Mouse (Mus musculus) MEL (cell line): ENCODE results near the gene Myo15b. TPM values are rescaled to one million over a fixed set of nuclear protein-coding genes. Genes with fewer than 3 reads are reported as not detected.

Experiments used
- DNase-seq: peaks from one replicate; pipeline ENCODE4 v3.0.0; 2011; ENCODE audit warnings: low read depth, low spot score
- H3K27ac ChIP-seq: 2 replicates; pipeline ENCODE4 v1.5.1; 2012; ENCODE audit warnings: low read depth, mild to moderate bottlenecking, control low read depth, low read length, moderate library complexity; ENCODE audit not compliant: control insufficient read depth
- H3K27me3 ChIP-seq, 2 experiments: fragments of 150-350 bp in 1 of 2; sonication (generic) in 1 of 2; 2 replicates each; pipeline ENCODE4 v1.6.1; 2012; ENCODE audit warnings: low read length in 2 of 2, mild to moderate bottlenecking in 2 of 2, improper control_type of control experiment in 1 of 2, moderate library complexity in 1 of 2; ENCODE audit not compliant: insufficient read depth in 2 of 2, control insufficient read depth in 1 of 2
- H3K36me3 ChIP-seq, 2 experiments: 2 replicates each; pipeline ENCODE4 v1.6.1; 2012 to 2014; ENCODE audit warnings: low read length in 2 of 2, improper control_type of control experiment in 1 of 2, inconsistent platforms in 1 of 2, mild to moderate bottlenecking in 1 of 2; ENCODE audit not compliant: insufficient read depth in 2 of 2, control insufficient read depth in 1 of 2
- H3K4me1 ChIP-seq, 2 experiments: fragments of 150-350 bp in 1 of 2; sonication (generic) in 1 of 2; 2 replicates each; pipeline ENCODE4 v1.6.1; 2012; ENCODE audit warnings: low read length in 2 of 2, improper control_type of control experiment in 1 of 2, mild to moderate bottlenecking in 1 of 2; ENCODE audit not compliant: insufficient read depth in 2 of 2, control insufficient read depth in 1 of 2
- H3K4me3 ChIP-seq, 2 experiments: fragments of 150-350 bp in 1 of 2; sonication (generic) in 1 of 2; 2 replicates each; pipeline ENCODE4 v1.5.1; 2012; ENCODE audit warnings: low read depth in 2 of 2, low read length in 2 of 2, mild to moderate bottlenecking in 2 of 2, moderate library complexity in 2 of 2, control low read depth in 1 of 2, improper control_type of control experiment in 1 of 2; ENCODE audit not compliant: control insufficient read depth in 1 of 2, insufficient read depth in 1 of 2
- H3K79me2 ChIP-seq: 2 replicates; pipeline ENCODE4 v1.6.1; 2012; ENCODE audit warnings: mild to moderate bottlenecking, low read length, moderate library complexity; ENCODE audit not compliant: control insufficient read depth, poor library complexity, insufficient read depth
- H3K9ac ChIP-seq: 2 replicates; pipeline ENCODE4 v1.6.1; 2012; ENCODE audit warnings: low read depth, mild to moderate bottlenecking, control low read depth, low read length, moderate library complexity; ENCODE audit not compliant: control insufficient read depth, poor library complexity, severe bottlenecking
- H3K9me3 ChIP-seq: fragments of 150-350 bp; sonication (generic); replicated peaks from 2 replicates; pipeline ENCODE4 v1.6.1; 2012; ENCODE audit warnings: mild to moderate bottlenecking, low read length, improper control_type of control experiment, moderate library complexity; ENCODE audit not compliant: insufficient read depth
- BHLHE40 ChIP-seq: IDR thresholded peaks from 2 replicates; pipeline ENCODE4 v1.6.1; 2012; ENCODE audit warnings: low read depth, mild to moderate bottlenecking, inconsistent platforms, low read length, improper control_type of control experiment, borderline replicate concordance
- CHD1 ChIP-seq: IDR thresholded peaks from 2 replicates; pipeline ENCODE4 v1.6.1; 2012; ENCODE audit warnings: low read depth, mild to moderate bottlenecking, inconsistent platforms, low read length, improper control_type of control experiment
- CTCF ChIP-seq, 3 experiments: IDR thresholded peaks in 2 of 3; conservative IDR thresholded peaks in 1 of 3; 2 replicates each; pipeline ENCODE4 v1.5.1; 2011 to 2012; ENCODE audit warnings: low read length in 3 of 3, low read depth in 2 of 3, mild to moderate bottlenecking in 2 of 3, improper control_type of control experiment in 1 of 3, inconsistent platforms in 1 of 3, mixed read lengths in 1 of 3, moderate library complexity in 1 of 3; ENCODE audit not compliant: control insufficient read depth in 1 of 3, insufficient read depth in 1 of 3, poor library complexity in 1 of 3, severe bottlenecking in 1 of 3
- EP300 ChIP-seq, 2 experiments: IDR thresholded peaks; 2 replicates each; pipeline ENCODE4 v1.6.1; 2011; ENCODE audit warnings: improper control_type of control experiment in 2 of 2, low read length in 2 of 2, low read depth in 1 of 2, mild to moderate bottlenecking in 1 of 2
- ETS1 ChIP-seq: IDR thresholded peaks from 2 replicates; pipeline ENCODE4 v1.6.1; 2012; ENCODE audit warnings: low read depth, mild to moderate bottlenecking, inconsistent platforms, low read length, improper control_type of control experiment, moderate library complexity
- MAFK ChIP-seq: IDR thresholded peaks from 2 replicates; pipeline ENCODE4 v1.6.1; 2011; ENCODE audit warnings: low read depth, mild to moderate bottlenecking, low read length, improper control_type of control experiment, borderline replicate concordance
- MXI1 ChIP-seq: IDR thresholded peaks from 2 replicates; pipeline ENCODE4 v1.6.1; 2011; ENCODE audit warnings: mild to moderate bottlenecking, low read depth, low read length, improper control_type of control experiment
- NRF1 ChIP-seq: IDR thresholded peaks from 2 replicates; pipeline ENCODE4 v1.6.1; 2014; ENCODE audit warnings: low read depth, mild to moderate bottlenecking, inconsistent platforms, low read length, improper control_type of control experiment, moderate library complexity; ENCODE audit not compliant: poor library complexity, insufficient read depth, severe bottlenecking
- POLR2A ChIP-seq, 2 experiments: IDR thresholded peaks; 2 replicates each; pipeline ENCODE4 v1.6.1; 2011 to 2012; ENCODE audit warnings: low read length in 2 of 2, mild to moderate bottlenecking in 2 of 2, control low read depth in 1 of 2, improper control_type of control experiment in 1 of 2, low read depth in 1 of 2, moderate library complexity in 1 of 2; ENCODE audit not compliant: control insufficient read depth in 1 of 2, insufficient read depth in 1 of 2, poor library complexity in 1 of 2
- POLR2AphosphoS2 ChIP-seq: IDR thresholded peaks from 2 replicates; pipeline ENCODE4 v1.6.1; 2011; ENCODE audit warnings: low read length, improper control_type of control experiment
- POLR2AphosphoS5 ChIP-seq: IDR thresholded peaks from 2 replicates; pipeline ENCODE4 v1.6.1; 2012; ENCODE audit warnings: low read depth, borderline replicate concordance, mild to moderate bottlenecking, inconsistent platforms, low read length, moderate library complexity, mixed read lengths
- RAD21 ChIP-seq: IDR thresholded peaks from 2 replicates; pipeline ENCODE4 v1.6.1; 2011; ENCODE audit warnings: mild to moderate bottlenecking, low read depth, low read length, improper control_type of control experiment
- RCOR1 ChIP-seq: IDR thresholded peaks from 2 replicates; pipeline ENCODE4 v1.6.1; 2012; ENCODE audit warnings: low read depth, mild to moderate bottlenecking, inconsistent platforms, low read length, improper control_type of control experiment
- SMC3 ChIP-seq: IDR thresholded peaks from 2 replicates; pipeline ENCODE4 v1.6.1; 2011; ENCODE audit warnings: low read depth, low read length, improper control_type of control experiment
- UBTF ChIP-seq: IDR thresholded peaks from 2 replicates; pipeline ENCODE4 v1.6.1; 2012; ENCODE audit warnings: low read depth, mild to moderate bottlenecking, inconsistent platforms, low read length, improper control_type of control experiment, moderate library complexity, borderline replicate concordance; ENCODE audit not compliant: insufficient read depth
- USF1 ChIP-seq: IDR thresholded peaks from 2 replicates; pipeline ENCODE4 v1.6.1; 2014; ENCODE audit warnings: low read depth, mild to moderate bottlenecking, inconsistent platforms, low read length, improper control_type of control experiment, moderate library complexity
- ZC3H11A ChIP-seq: IDR thresholded peaks from 2 replicates; pipeline ENCODE4 v1.6.1; 2012; ENCODE audit warnings: low read depth, mild to moderate bottlenecking, inconsistent platforms, low read length, improper control_type of control experiment
- ZKSCAN1 ChIP-seq: IDR thresholded peaks from 2 replicates; pipeline ENCODE4 v1.6.1; 2012; ENCODE audit warnings: low read depth, mild to moderate bottlenecking, inconsistent platforms, low read length, improper control_type of control experiment, moderate library complexity
- ZMIZ1 ChIP-seq: IDR thresholded peaks from 2 replicates; pipeline ENCODE4 v1.6.1; 2012; ENCODE audit warnings: low read depth, mild to moderate bottlenecking, inconsistent platforms, low read length, improper control_type of control experiment, moderate library complexity
- polyA plus RNA-seq, 2 experiments: library from polyadenylated mRNA; stranded (reverse) in 1 of 2; unstranded in 1 of 2; fragments of >175 nt in 1 of 2; fragments of >200 nt in 1 of 2; gene quantifications; 2 replicates each; pipeline versions ENCODE4 v1.2.1 to v1.2.4; 2012; ENCODE audit warnings: low replicate concordance in 2 of 2, low read depth in 1 of 2; ENCODE audit not compliant: insufficient read length in 2 of 2, insufficient read depth in 1 of 2, missing spikeins in 1 of 2
- total RNA-seq: library from RNA; depleted of rRNA; stranded (reverse); fragments of 300-350 nt; gene quantifications from 2 replicates; pipeline ENCODE4 v1.2.3, GENCODE M21; 2012

Myo15b gene
- total and polyA plus RNA-seq, 3 experiments = 1.5 to 3.2 TPM; not detected in 1

DNA sequence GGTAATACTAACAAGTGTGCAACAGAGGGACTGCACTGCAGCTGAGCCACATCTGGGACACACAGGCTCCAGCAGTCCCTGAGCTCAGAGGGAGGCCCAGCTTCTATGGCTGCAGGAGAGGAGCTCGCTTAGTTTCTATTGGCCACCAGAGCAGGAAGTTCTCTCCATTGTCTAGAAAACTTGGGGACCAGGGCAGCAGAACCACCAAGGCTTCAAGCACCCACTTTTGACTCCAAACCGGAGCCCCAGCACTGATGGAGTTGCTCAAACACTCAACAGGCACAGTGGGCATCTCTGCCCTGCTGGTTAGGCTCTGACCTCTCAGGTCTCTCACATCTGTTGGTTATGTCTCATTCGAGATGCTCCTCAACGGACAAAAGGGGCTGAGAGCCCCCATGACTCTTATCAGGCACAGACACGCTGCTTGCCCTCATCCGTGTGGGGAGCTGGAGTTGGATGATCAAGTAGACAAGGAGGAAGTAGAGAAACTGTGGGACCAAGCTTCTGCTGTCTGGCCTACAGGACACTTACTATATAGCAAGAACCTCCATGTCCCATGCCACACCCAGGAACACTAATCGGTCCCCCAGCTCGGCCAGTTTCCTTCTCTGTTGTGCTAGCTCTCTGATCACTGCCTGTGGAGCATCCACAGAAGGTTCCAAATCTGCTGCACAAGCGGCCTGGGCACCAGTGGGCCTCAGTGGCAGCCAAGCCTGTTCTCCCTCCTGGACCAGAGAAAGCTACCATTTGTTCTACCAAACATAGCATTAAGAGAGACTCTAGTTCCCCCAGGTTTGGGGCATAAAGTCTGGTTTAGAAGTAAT lies 43.3 kb downstream of the Myo15b start (continued):
- TF ChIP-seq EP300 (IDR thresholded peaks at IDR 0.05; ENCODE audit: low read depth in 1 of 2, low read length in 2 of 2) (peak; percentile 99 to 100), ZKSCAN1 (no peak), ETS1 (peak; percentile 93), POLR2AphosphoS2 (peak; percentile 68), MAFK (no peak), MXI1 (peak; percentile 59; the same call in 1 of the 2 replicates), RAD21 (no peak), CTCF (IDR thresholded peaks at IDR 0.05 in 2 of 3, conservative IDR thresholded peaks at IDR 0.05 in 1 of 3; ENCODE audit: control insufficient read depth in 1 of 3, insufficient read depth in 1 of 3, low read depth in 2 of 3, low read length in 3 of 3, poor library complexity in 1 of 3, severe bottlenecking in 1 of 3) (no peak), UBTF (peak; percentile 65; the same call in 1 of the 2 replicates), POLR2AphosphoS5 (0 out of 2 replicates have a peak, but pooled peaks have one; percentile 30), ZMIZ1 (peak; percentile 89), ZC3H11A (no peak), BHLHE40 (peak; percentile 75; the same call in 1 of the 2 replicates), SMC3 (no peak; the same call in 1 of the 2 replicates), USF1 (no peak), RCOR1 (peak; percentile 54), NRF1 (no peak)
- TF ChIP-seq, all 39 proteins: peak for 23

- peaks cover 34% of the 10 kb centered on the region for H3K79me2 ChIP-seq
- DNase-seq = no peak
- no peak for TF ChIP-seq MAFK
- no peak for TF ChIP-seq ETS1
- TF ChIP-seq POLR2A (IDR thresholded peaks at IDR 0.05; ENCODE audit: control insufficient read depth in 1 of 2, insufficient read depth in 1 of 2, low read depth in 1 of 2, low read length in 2 of 2, poor library complexity in 1 of 2) = 0 out of 4 replicates have a peak, but pooled peaks of 1 of the 2 experiments have one; percentile 7
- peak; percentile 90 for TF ChIP-seq CHD1
- TF ChIP-seq, all 39 proteins: peak for 2
- Histone ChIP-seq H3K36me3 (peaks cover 0 to 33% of the 10 kb centered on the region in 2 experiments; a peak in 2 of 4 replicates), H3K4me1 (peaks cover 20 to 40% of the 10 kb centered on the region in 2 experiments), H3K27me3 (no peaks in the 10 kb centered on the region), H3K27ac (peak overlapping the region; percentile 98), H3K9ac (peak overlapping the region; percentile 74), H3K4me3 (peak overlapping the region; percentile 13 to 40), H3K9me3 (no peaks in the 10 kb centered on the region)
These were observed 44.0 kb downstream of the Myo15b start for GRCm38 (mm10) chr11:115902177-115902576.
